Mouse (Mus musculus) intestine, embryonic 15.5 days (tissue): ENCODE measurements around the gene Hist2h2ac. TPM values are rescaled to one million over a fixed set of nuclear protein-coding genes. Genes with fewer than 3 reads are reported as not detected.
"Not testable (repeated sequence)": the region's sequence is repeated elsewhere in the genome, so short reads cannot be mapped to it uniquely, and the experiment has no call there.

Experiments
- ATAC-seq: fragments of 200-750 bp; cut with Nextera tagmentation; 2 replicates; pipeline ENCODE4 v1.8.0; 2017; ENCODE audit warnings: moderate TSS enrichment, moderate library complexity
- H3K27ac ChIP-seq: fragments of 300-500 bp; sonication (generic); 2 replicates; pipeline ENCODE4 v1.5.1; 2015; ENCODE audit warnings: mild to moderate bottlenecking, inconsistent platforms
- H3K27me3 ChIP-seq: fragments of 300-500 bp; sonication (generic); replicated peaks from 2 replicates; pipeline ENCODE4 v1.6.1; 2015; ENCODE audit warnings: inconsistent platforms
- H3K36me3 ChIP-seq: fragments of 300-500 bp; sonication (generic); 2 replicates; pipeline ENCODE4 v1.6.1; 2015; ENCODE audit warnings: inconsistent platforms
- H3K4me1 ChIP-seq: fragments of 300-500 bp; sonication (generic); replicated peaks from 2 replicates; pipeline ENCODE4 v1.6.1; 2015; ENCODE audit warnings: inconsistent platforms
- H3K4me2 ChIP-seq: fragments of 300-500 bp; sonication (generic); replicated peaks from 2 replicates; pipeline ENCODE4 v1.6.1; 2015; ENCODE audit warnings: mild to moderate bottlenecking, inconsistent platforms
- H3K4me3 ChIP-seq: fragments of 300-500 bp; sonication (generic); replicated peaks from 2 replicates; pipeline ENCODE4 v1.5.1; 2015; ENCODE audit warnings: inconsistent platforms
- H3K9ac ChIP-seq: fragments of 300-500 bp; sonication (generic); 2 replicates; pipeline ENCODE4 v1.6.1; 2015; ENCODE audit warnings: inconsistent platforms
- H3K9me3 ChIP-seq: fragments of 300-500 bp; sonication (generic); 2 replicates; pipeline ENCODE4 v1.6.1; 2016; ENCODE audit warnings: inconsistent platforms
- WGBS: fragments of 180-500 bp; shearing (Covaris S2); methylation state at CpG from one replicate; pipeline ENCODE4 v1.1.7; 2015; 5-methylcytosine and 5-hydroxymethylcytosine counted together
- polyA plus RNA-seq: library from polyadenylated mRNA; unstranded; fragments of >200 nt; fragmentation: Nextera tagmentation; extraction: Ambion mirVana; gene quantifications from 2 replicates; pipeline ENCODE4 v1.2.1, GENCODE M21; 2015

Gene Hist2h2ac
- polyA plus RNA-seq, 1 experiment from 2014 or later, result 11.1 TPM

DNA sequence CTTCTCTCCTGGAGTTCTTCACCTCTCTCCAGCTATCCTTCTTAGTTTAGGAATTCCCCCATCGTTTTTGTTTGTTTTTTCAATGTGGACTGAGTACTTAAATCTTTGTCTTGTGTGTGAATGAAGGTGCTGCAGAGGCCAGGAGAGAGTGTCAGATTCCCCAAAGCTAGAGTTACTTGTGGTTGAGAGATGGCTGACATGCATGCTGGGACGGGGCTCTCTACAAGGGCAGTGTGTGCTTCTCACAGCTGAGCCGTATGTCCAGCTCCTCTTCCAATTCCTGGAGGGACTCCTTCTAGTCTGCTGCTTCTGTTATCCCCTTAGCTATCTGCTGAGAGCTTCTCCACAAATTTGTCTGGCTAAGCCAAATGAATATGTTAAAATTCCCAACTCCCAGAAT, 15.2 kb upstream of the Hist2h2ac start:
- 61% methylated on average over 3 of the region's 3 CpGs for WGBS

DNA sequence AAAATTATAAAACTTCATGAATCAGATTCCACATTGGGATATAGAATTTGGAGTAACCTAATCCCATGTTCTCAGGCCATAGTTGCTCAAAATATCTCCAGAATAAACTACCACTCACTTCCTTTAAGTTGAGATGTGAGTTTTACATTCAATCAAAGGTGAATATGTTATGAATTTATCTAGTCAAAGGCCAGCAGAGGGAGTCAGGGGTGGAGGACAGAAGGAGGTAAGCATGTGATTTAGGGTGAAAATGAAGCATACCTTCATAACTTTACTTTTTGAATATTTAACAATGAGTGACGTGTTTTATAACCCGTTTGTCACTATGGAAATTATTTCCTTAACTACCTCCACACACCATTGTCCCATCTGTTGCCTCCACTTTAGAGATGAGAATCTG, 14.2 kb upstream of the Hist2h2ac start:
- H3K4me1 ChIP-seq, result peaks cover 11% of the 10 kb centered on the region
- WGBS, result 89% methylated on average over 2 of the region's 2 CpGs

More for the DNA sequence above, 15.2 kb upstream of the Hist2h2ac start:
- Histone ChIP-seq H3K9ac (no peak overlapping the region), H3K9me3 (no peaks in the 10 kb centered on the region), H3K4me1 (peaks cover 11% of the 10 kb centered on the region), H3K27ac (no peak overlapping the region), H3K4me3 (no peak overlapping the region), H3K27me3 (no peaks in the 10 kb centered on the region), H3K36me3 (no peaks in the 10 kb centered on the region), H3K4me2 (no peak overlapping the region)
- no peak for ATAC-seq

GRCm38 (mm10) chr3:96231758-96232120, 11.1 kb upstream of the Hist2h2ac start:
- Histone ChIP-seq H3K4me2 (no peak overlapping the region), H3K4me1 (peaks cover 1% of the 10 kb centered on the region), H3K27ac (no peak overlapping the region), H3K9ac (no peak overlapping the region), H3K36me3 (no peaks in the 10 kb centered on the region), H3K9me3 (no peaks in the 10 kb centered on the region), H3K27me3 (no peaks in the 10 kb centered on the region), H3K4me3 (no peak overlapping the region)
- 57% methylated on average over 2 of the region's 2 CpGs for WGBS
- no peak for ATAC-seq

More for the DNA sequence above, 14.2 kb upstream of the Hist2h2ac start:
- Histone ChIP-seq H3K9me3 (no peaks in the 10 kb centered on the region), H3K27me3 (no peaks in the 10 kb centered on the region), H3K27ac (no peak overlapping the region), H3K4me3 (no peak overlapping the region), H3K36me3 (no peaks in the 10 kb centered on the region), H3K9ac (no peak overlapping the region), H3K4me2 (no peak overlapping the region)
- no peak for ATAC-seq

DNA sequence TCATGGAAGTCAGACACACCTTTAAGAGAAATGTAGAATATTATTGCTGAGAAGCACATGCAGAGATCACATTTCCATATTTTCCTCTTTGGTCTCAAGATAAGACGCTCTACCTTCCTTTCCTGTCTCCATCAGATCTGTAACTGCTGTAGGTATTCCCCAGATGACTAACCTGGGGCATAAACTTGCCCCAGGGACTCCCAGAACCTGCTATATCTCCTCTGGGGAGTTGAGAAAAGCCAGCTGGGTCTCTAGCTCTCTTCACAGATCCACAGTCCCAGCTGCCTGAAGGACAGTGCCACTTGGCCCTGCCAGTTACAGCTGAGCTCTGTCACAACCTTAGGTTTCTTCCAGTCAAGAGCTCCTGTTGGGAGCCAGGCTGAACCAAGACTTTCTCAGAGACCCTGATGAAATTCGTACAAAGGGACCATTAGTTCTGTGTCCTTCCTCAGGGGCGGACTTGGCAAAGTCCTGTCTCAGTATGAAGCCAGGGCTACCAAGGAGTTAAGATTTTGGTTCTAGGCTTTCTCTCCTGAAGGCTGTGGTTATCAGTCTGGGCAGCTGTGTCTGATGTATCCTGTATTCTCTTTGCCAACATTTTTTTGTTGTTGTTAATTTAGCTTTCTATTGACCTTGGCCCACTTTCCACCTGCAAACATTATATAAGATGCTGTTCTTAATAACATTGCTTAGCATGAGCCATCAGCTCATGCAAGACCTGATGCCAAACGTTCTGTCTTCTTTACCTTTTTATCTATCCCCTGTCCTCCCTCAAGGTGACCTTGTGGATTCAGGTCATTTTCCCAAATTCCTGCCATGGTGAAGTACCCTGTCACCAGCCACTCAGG, 10.5 kb upstream of the Hist2h2ac start:
- no peak for ATAC-seq
- 78% methylated on average over 4 of the region's 4 CpGs for WGBS
- Histone ChIP-seq H3K4me2 (no peak overlapping the region), H3K9ac (no peak overlapping the region), H3K4me3 (no peak overlapping the region), H3K27ac (no peak overlapping the region), H3K36me3 (no peaks in the 10 kb centered on the region), H3K27me3 (no peaks in the 10 kb centered on the region), H3K4me1 (no peaks in the 10 kb centered on the region), H3K9me3 (no peaks in the 10 kb centered on the region)

- Histone ChIP-seq H3K9ac (no peak overlapping the region), H3K4me2 (no peak overlapping the region), H3K27me3 (no peaks in the 10 kb centered on the region), H3K4me1 (no peaks in the 10 kb centered on the region), H3K27ac (no peak overlapping the region), H3K36me3 (no peaks in the 10 kb centered on the region), H3K9me3 (no peaks in the 10 kb centered on the region), H3K4me3 (no peak overlapping the region)
- 75% methylated on average over 2 of the region's 2 CpGs for WGBS
- ATAC-seq, result no peak
Observed at GRCm38 (mm10) chr3:96230404-96230803, 9.7 kb upstream of the Hist2h2ac start.

GRCm38 (mm10) chr3:96228828-96229227, 8.1 kb upstream of the Hist2h2ac start:
- H3K27ac ChIP-seq, result no peak overlapping the region
- no peak for ATAC-seq
- 0 out of 2 replicates have a peak, but pooled peaks cover under 1% of the 10 kb centered on the region for H3K4me1 ChIP-seq
- no peak overlapping the region for H3K4me3 ChIP-seq
- no peaks in the 10 kb centered on the region for H3K36me3 ChIP-seq
- no peak overlapping the region for H3K9ac ChIP-seq
- no peak overlapping the region for H3K4me2 ChIP-seq
- H3K9me3 ChIP-seq, result no peaks in the 10 kb centered on the region
- 48% methylated on average over 2 of the region's 2 CpGs for WGBS
- no peaks in the 10 kb centered on the region for H3K27me3 ChIP-seq

- no peaks in the 10 kb centered on the region for H3K9me3 ChIP-seq
- H3K9ac ChIP-seq, result no peak overlapping the region
- H3K4me1 ChIP-seq, result 0 out of 2 replicates have a peak, but pooled peaks cover 6% of the 10 kb centered on the region
- 60% methylated on average over 8 of the region's 8 CpGs for WGBS
- ATAC-seq, result 0 out of 2 replicates have a peak, but pooled peaks have one; percentile 40
- H3K27me3 ChIP-seq, result no peaks in the 10 kb centered on the region
- H3K4me3 ChIP-seq, result no peak overlapping the region
- no peak overlapping the region for H3K4me2 ChIP-seq
- H3K27ac ChIP-seq, result no peak overlapping the region
- H3K36me3 ChIP-seq, result no peaks in the 10 kb centered on the region
Observed at GRCm38 (mm10) chr3:96226695-96227648, 6.3 kb upstream of the Hist2h2ac start.

- ATAC-seq, result no peak
- Histone ChIP-seq H3K4me2 (no peak overlapping the region), H3K27me3 (no peaks in the 10 kb centered on the region), H3K9ac (no peak overlapping the region), H3K9me3 (no peaks in the 10 kb centered on the region), H3K4me1 (peaks cover 11% of the 10 kb centered on the region; the same call in 1 of the 2 replicates), H3K36me3 (no peaks in the 10 kb centered on the region), H3K27ac (no peak overlapping the region), H3K4me3 (no peak overlapping the region)
- WGBS, result 49% methylated on average over 2 of the region's 2 CpGs
Observed at GRCm38 (mm10) chr3:96225421-96225820, 4.7 kb upstream of the Hist2h2ac start.

- peak overlapping the region; percentile 83; the same call in 1 of the 2 replicates for H3K4me2 ChIP-seq
- H3K27me3 ChIP-seq, result no peaks in the 10 kb centered on the region
- H3K9ac ChIP-seq, result no peak overlapping the region; the same call in 1 of the 2 replicates
- H3K9me3 ChIP-seq, result no peaks in the 10 kb centered on the region
- 88% methylated on average over 4 of the region's 4 CpGs for WGBS
- no peak overlapping the region for H3K4me3 ChIP-seq
- H3K4me1 ChIP-seq, result peaks cover 11% of the 10 kb centered on the region; the same call in 1 of the 2 replicates
- no peak for ATAC-seq
- no peak overlapping the region for H3K27ac ChIP-seq
- no peaks in the 10 kb centered on the region for H3K36me3 ChIP-seq
Observed at GRCm38 (mm10) chr3:96222774-96223173, 2.1 kb upstream of the Hist2h2ac start.

- peaks cover 11% of the 10 kb centered on the region; the same call in 1 of the 2 replicates for H3K4me1 ChIP-seq
- peak overlapping the region; percentile 98 for H3K27ac ChIP-seq
- no peaks in the 10 kb centered on the region for H3K9me3 ChIP-seq
- peak overlapping the region; percentile 56 for H3K4me3 ChIP-seq
- peak overlapping the region; percentile 83 for H3K4me2 ChIP-seq
- 24% methylated on average over 9 of the region's 9 CpGs for WGBS
- no peaks in the 10 kb centered on the region for H3K27me3 ChIP-seq
- H3K9ac ChIP-seq, result peak overlapping the region; percentile 44
- no peak for ATAC-seq
- H3K36me3 ChIP-seq, result no peaks in the 10 kb centered on the region
Observed at GRCm38 (mm10) chr3:96221640-96222038, 959 bp upstream of the Hist2h2ac start.

DNA sequence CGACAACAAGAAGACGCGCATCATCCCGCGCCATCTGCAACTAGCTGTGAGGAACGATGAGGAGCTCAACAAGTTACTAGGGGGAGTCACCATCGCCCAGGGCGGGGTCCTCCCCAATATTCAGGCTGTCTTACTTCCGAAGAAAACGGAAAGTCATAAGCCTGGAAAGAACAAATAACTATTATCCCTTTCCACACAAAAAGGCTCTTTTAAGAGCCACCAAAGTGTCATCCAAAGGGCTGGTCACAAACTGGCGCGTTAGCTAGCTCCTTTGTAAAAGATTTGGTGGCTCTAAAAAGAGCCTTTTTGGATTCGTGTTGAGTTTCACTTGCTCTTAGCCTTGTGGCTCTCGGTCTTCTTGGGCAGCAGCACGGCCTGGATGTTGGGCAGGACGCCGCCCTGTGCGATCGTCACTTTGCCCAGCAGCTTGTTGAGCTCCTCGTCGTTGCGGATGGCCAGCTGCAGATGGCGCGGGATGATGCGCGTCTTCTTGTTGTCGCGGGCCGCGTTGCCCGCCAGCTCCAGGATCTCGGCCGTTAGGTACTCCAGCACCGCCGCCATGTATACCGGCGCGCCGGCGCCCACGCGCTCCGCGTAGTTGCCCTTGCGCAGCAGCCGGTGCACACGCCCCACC, 432 bp downstream of the Hist2h2ac start:
- peaks cover 13% of the 10 kb centered on the region; the same call in 1 of the 2 replicates for H3K4me1 ChIP-seq
- ATAC-seq, result peak; percentile 7; the same call in 1 of the 2 replicates
- H3K27me3 ChIP-seq, H3K9me3 ChIP-seq, H3K36me3 ChIP-seq: not testable (repeated sequence)
- H3K9ac ChIP-seq, result peak overlapping the region; percentile 73
- H3K27ac ChIP-seq, result peak overlapping the region; percentile 98
- WGBS, result under 1% methylated on average over 37 of the region's 47 CpGs
- peak overlapping the region; percentile 56 for H3K4me3 ChIP-seq
- peak overlapping the region; percentile 83 for H3K4me2 ChIP-seq
